Comparison of ENCODE assay signal across 18 mouse cellular contexts in the genomic region with DNA sequence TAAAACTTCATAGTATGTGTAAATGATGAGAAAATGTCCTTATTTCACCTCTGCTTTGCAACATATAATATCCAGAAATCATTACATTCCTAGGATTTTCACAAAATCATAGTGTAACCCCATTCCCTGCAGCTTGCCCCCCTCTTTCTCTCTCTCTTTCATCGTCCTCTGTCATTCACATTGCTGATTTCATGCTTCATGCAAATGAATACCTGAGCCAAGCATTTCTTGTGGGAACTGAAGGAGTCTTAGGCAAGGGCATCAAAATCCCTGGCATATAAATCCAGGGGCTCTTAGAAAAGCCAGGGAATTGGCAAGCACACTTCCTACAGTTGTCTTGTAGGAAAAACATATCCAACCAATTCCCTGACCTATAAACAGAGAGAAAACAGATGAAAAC.
A peak's percentile ranks its signal among the peaks of the same experiment; 100 is the strongest.
DNase-seq lines count a peak whose midpoint lies in the region; ATAC-seq lines count a peak whose summit lies in the region.
"Had no signal": no experiment of that assay in that cellular context is flagged by ENCODE, and none has a peak within 500 bp of the region (broad histone marks: within the 10 kb centered on the region; RNA-seq: fewer than 3 reads in every experiment).

No protein-coding gene starts in this region.

- 21% methylated on average over 1 of the region's 1 CpGs for WGBS in midbrain, embryonic 11.5 days
- 38% methylated on average over 1 of the region's 1 CpGs for WGBS in midbrain, embryonic 10.5 days
- 11% methylated on average over 1 of the region's 1 CpGs for WGBS in midbrain, embryonic 14.5 days
- WGBS in midbrain, embryonic 13.5 days, result 10% methylated on average over 1 of the region's 1 CpGs
- WGBS in midbrain, embryonic 15.5 days, result 16% methylated on average over 1 of the region's 1 CpGs

- H3K27ac ChIP-seq in midbrain, embryonic 11.5 days (ENCODE audit: low read depth, low read length), result no peak overlapping the region
- no peak overlapping the region for H3K27ac ChIP-seq in midbrain, embryonic 10.5 days (replicated peaks)
- H3K27ac ChIP-seq in midbrain, embryonic 14.5 days (replicated peaks; ENCODE audit: low read depth, low read length), result no peak overlapping the region
- no peak overlapping the region for H3K27ac ChIP-seq in midbrain, embryonic 13.5 days
- no peak overlapping the region for H3K27ac ChIP-seq in midbrain, embryonic 15.5 days
- H3K27ac ChIP-seq: embryonic facial prominence, embryonic 13.5 days; forebrain, embryonic 13.5 days had no signal

- H3K36me3 ChIP-seq in midbrain, embryonic 11.5 days (ENCODE audit: control insufficient read depth, insufficient read depth, low read length), result no peaks in the 10 kb centered on the region
- no peaks in the 10 kb centered on the region for H3K36me3 ChIP-seq in midbrain, embryonic 10.5 days
- no peaks in the 10 kb centered on the region for H3K36me3 ChIP-seq in midbrain, embryonic 14.5 days (ENCODE audit: control insufficient read depth, insufficient read depth, low read length)
- no peaks in the 10 kb centered on the region for H3K36me3 ChIP-seq in midbrain, embryonic 13.5 days
- H3K36me3 ChIP-seq in midbrain, embryonic 15.5 days (replicated peaks), result no peaks in the 10 kb centered on the region
- H3K36me3 ChIP-seq: embryonic facial prominence, embryonic 13.5 days had no signal

- no peak overlapping the region for H3K9ac ChIP-seq in midbrain, embryonic 11.5 days (ENCODE audit: low read length)
- no peak overlapping the region for H3K9ac ChIP-seq in midbrain, embryonic 14.5 days (replicated peaks; ENCODE audit: low read length)
- H3K9ac ChIP-seq in midbrain, embryonic 13.5 days (replicated peaks), result no peak overlapping the region
- H3K9ac ChIP-seq in midbrain, embryonic 15.5 days, result no peak overlapping the region
- H3K9ac ChIP-seq: embryonic facial prominence, embryonic 13.5 days; forebrain, embryonic 13.5 days had no signal

- no peaks in the 10 kb centered on the region for H3K27me3 ChIP-seq in midbrain, embryonic 11.5 days (ENCODE audit: control insufficient read depth, insufficient read depth, low read length)
- H3K27me3 ChIP-seq in midbrain, embryonic 10.5 days (ENCODE audit: low read depth, poor library complexity, severe bottlenecking), result no peaks in the 10 kb centered on the region
- no peaks in the 10 kb centered on the region for H3K27me3 ChIP-seq in midbrain, embryonic 14.5 days (ENCODE audit: control insufficient read depth, insufficient read depth, low read length)
- H3K27me3 ChIP-seq in midbrain, embryonic 13.5 days, result no peaks in the 10 kb centered on the region
- no peaks in the 10 kb centered on the region for H3K27me3 ChIP-seq in midbrain, embryonic 15.5 days (replicated peaks)
- H3K27me3 ChIP-seq: embryonic facial prominence, embryonic 13.5 days; forebrain, embryonic 13.5 days had no signal

- no peak overlapping the region for H3K4me3 ChIP-seq in midbrain, embryonic 11.5 days (ENCODE audit: low read depth, low read length)
- H3K4me3 ChIP-seq in midbrain, embryonic 10.5 days, result no peak overlapping the region
- H3K4me3 ChIP-seq in midbrain, embryonic 14.5 days (replicated peaks; ENCODE audit: low read depth, low read length), result no peak overlapping the region
- no peak overlapping the region for H3K4me3 ChIP-seq in midbrain, embryonic 13.5 days (replicated peaks)
- H3K4me3 ChIP-seq in midbrain, embryonic 15.5 days, result no peak overlapping the region
- H3K4me3 ChIP-seq: embryonic facial prominence, embryonic 13.5 days; forebrain, embryonic 13.5 days had no signal

- no peaks in the 10 kb centered on the region for H3K9me3 ChIP-seq in midbrain, embryonic 11.5 days (ENCODE audit: control insufficient read depth, low read length)
- H3K9me3 ChIP-seq in midbrain, embryonic 10.5 days (replicated peaks), result no peaks in the 10 kb centered on the region
- H3K9me3 ChIP-seq in midbrain, embryonic 14.5 days (ENCODE audit: control insufficient read depth, low read length), result no peaks in the 10 kb centered on the region
- no peaks in the 10 kb centered on the region for H3K9me3 ChIP-seq in midbrain, embryonic 13.5 days
- no peaks in the 10 kb centered on the region for H3K9me3 ChIP-seq in midbrain, embryonic 15.5 days
- H3K9me3 ChIP-seq: embryonic facial prominence, embryonic 13.5 days; forebrain, embryonic 13.5 days had no signal

- DNase-seq in midbrain, embryonic 11.5 days (ENCODE audit: low spot score, missing footprints), result no peak
- DNase-seq in midbrain, embryonic 10.5 days (ENCODE audit: low spot score), result no peak
- DNase-seq in midbrain, embryonic 14.5 days, result peak; percentile 53
- no peak for DNase-seq in testis, postnatal 10 days (ENCODE audit: low spot score)
- no peak for DNase-seq in gastrocnemius, postnatal 10 days
- DNase-seq: adrenal gland, adult 2 months; adrenal gland, postnatal 10 days; adrenal gland, postnatal 25 days; cerebellum, adult 11-12 months; cerebellum, adult 2 months; cerebellum, adult 9-10 months; cerebellum, postnatal 10 days; cerebellum, postnatal 25 days had no signal

- peak; percentile 67; the same call in 1 of the 2 replicates for ATAC-seq in midbrain, embryonic 11.5 days (ENCODE audit: low FRiP score)
- no peak for ATAC-seq in midbrain, embryonic 14.5 days (ENCODE audit: low FRiP score, low TSS enrichment)
- no peak for ATAC-seq in midbrain, embryonic 13.5 days
- 0 out of 2 replicates have a peak, but pooled peaks have one; percentile 54 for ATAC-seq in midbrain, embryonic 15.5 days (replicated peaks)
- ATAC-seq: forebrain, embryonic 13.5 days; forebrain, embryonic 16.5 days had no signal

- no peak overlapping the region for H3K4me2 ChIP-seq in midbrain, embryonic 11.5 days
- H3K4me2 ChIP-seq in midbrain, embryonic 14.5 days (ENCODE audit: low read length), result no peak overlapping the region
- no peak overlapping the region for H3K4me2 ChIP-seq in midbrain, embryonic 13.5 days (replicated peaks)
- H3K4me2 ChIP-seq in midbrain, embryonic 15.5 days, result no peak overlapping the region
- H3K4me2 ChIP-seq: embryonic facial prominence, embryonic 13.5 days; forebrain, embryonic 13.5 days had no signal

- peaks cover 3% of the 10 kb centered on the region for H3K4me1 ChIP-seq in midbrain, embryonic 11.5 days (ENCODE audit: control insufficient read depth, insufficient read depth, low read length)
- peaks cover 17% of the 10 kb centered on the region for H3K4me1 ChIP-seq in midbrain, embryonic 10.5 days
- H3K4me1 ChIP-seq in midbrain, embryonic 14.5 days (ENCODE audit: control insufficient read depth, insufficient read depth, low read length), result peaks cover 6% of the 10 kb centered on the region
- H3K4me1 ChIP-seq in midbrain, embryonic 13.5 days (replicated peaks), result peaks cover 13% of the 10 kb centered on the region
- peaks cover 7% of the 10 kb centered on the region for H3K4me1 ChIP-seq in midbrain, embryonic 15.5 days

Comparison
In these comparisons a context has a peak if more than half of its experiments do, and no peak if none do; other contexts are left out.
1. ATAC-seq: peak in midbrain, embryonic 11.5 days (single experiment) and midbrain, embryonic 15.5 days (single experiment); none in midbrain, embryonic 14.5 days (single experiment) and midbrain, embryonic 13.5 days (single experiment).